Mouse (Mus musculus): ENCODE data around the gene Chrnd. TPM values are rescaled to one million over a fixed set of nuclear protein-coding genes. Genes with fewer than 3 reads are reported as not detected.

Chrnd gene
- total RNA-seq, 2 experiments from 2014 or later = 2.1 to 3.5 TPM

DNA sequence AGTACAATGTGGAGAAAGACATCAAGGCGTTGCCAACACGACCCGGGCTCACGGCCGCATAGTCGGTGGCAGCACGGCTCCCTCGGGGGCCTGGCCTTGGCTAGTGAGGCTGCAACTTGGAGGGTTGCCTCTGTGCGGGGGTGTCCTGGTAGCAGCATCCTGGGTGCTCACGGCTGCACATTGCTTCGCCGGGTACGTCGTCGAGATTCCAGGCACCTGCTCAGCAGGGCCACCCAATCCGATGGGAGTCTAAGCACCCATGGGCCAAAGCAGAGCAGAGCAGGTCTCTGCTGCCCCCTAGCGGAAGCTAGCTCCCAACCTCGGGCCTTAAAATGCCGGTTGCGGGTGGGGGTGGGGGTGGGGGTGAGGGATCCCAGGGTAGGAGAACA, 5.7 kb upstream of the Chrnd start:
- peak; percentile 45 for DNase-seq

DNA sequence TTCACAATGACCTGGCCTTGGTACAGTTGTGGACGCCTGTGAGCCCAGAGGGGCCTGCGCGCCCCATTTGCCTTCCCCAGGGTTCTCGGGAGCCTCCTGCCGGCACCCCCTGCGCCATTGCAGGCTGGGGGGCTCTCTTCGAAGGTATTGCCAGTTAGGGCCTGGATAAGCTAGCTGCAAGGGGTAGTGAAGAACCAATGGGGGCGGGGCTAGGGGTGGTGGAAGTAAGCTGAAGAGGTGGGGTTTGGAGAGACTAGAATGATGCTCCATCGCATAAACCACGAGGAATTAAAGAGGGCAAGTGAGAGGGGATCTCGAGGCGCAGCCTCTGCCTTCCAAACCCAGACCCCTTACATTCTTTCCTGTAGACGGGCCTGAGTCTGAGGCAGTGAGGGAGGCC, 4.9 kb upstream of the Chrnd start:
- DNase-seq = no peak

DNA sequence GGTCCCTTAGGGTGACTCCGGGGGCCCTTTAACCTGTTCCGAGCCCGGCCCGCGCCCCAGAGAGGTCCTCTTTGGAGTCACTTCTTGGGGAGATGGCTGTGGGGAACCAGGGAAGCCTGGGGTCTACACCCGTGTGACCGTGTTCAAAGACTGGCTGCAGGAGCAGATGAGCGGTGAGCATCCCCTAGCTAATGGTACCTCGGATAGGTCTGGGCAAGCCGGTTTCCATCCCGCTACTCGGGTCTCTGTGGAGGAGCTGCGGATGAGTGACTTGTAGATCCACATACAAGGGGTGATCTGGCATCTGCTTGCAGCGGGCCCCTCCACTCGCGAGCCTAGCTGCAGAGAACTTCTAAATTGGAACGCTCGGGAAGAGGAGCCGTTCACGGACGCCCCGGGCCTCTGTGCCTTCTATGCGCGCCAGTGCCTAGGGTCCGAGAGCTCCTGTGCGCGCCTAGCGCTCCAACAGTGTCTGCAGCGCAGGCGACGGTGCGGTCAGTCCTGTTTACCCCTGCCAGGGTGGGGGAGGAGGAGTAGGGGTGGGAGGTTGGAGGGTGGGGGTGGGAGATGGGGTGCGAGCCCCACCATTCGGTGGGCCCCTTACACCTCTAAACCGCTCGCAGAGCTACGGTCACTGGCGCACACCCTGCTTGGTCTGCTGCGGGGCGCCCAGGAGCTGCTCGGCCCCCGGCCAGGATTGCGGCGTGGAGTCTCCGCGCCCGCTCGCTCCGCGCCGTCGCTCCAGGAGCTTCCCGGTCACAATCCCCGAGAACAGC, 4.0 kb upstream of the Chrnd start:
- no peak for DNase-seq

DNA sequence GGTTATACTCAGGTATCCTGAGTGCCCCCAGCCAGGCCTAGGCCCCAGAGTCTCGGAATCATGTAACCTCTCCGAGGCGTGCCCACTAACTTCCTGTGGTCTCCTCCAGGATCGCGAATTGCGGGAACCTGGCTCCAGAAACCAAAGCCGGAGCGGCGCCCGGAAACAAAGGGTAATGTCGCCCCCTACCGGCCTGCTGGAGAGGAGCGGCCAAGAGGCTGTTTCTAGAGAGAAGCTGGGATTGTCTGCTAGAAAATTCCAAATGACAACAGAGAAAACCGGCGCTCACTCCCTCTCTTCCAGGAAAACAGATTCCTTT, 3.4 kb upstream of the Chrnd start:
- DNase-seq = no peak

DNA sequence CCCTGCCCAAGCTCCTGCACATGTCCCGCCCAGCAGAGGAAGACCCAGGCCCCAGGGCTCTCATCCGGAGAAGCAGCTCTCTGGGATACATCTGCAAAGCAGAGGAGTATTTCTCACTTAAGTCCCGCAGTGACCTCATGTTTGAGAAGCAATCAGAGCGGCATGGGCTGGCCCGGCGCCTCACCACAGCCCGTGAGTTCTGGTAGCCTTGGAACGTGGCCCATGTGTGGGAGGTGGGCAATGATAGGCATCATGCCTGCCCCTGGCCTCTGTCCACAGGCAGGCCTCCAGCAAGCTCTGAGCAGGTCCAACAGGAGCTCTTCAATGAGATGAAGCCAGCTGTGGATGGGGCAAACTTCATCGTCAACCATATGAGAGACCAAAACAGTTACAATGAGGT, 6.9 kb downstream of the Chrnd start:
- DNase-seq = no peak

DNA sequence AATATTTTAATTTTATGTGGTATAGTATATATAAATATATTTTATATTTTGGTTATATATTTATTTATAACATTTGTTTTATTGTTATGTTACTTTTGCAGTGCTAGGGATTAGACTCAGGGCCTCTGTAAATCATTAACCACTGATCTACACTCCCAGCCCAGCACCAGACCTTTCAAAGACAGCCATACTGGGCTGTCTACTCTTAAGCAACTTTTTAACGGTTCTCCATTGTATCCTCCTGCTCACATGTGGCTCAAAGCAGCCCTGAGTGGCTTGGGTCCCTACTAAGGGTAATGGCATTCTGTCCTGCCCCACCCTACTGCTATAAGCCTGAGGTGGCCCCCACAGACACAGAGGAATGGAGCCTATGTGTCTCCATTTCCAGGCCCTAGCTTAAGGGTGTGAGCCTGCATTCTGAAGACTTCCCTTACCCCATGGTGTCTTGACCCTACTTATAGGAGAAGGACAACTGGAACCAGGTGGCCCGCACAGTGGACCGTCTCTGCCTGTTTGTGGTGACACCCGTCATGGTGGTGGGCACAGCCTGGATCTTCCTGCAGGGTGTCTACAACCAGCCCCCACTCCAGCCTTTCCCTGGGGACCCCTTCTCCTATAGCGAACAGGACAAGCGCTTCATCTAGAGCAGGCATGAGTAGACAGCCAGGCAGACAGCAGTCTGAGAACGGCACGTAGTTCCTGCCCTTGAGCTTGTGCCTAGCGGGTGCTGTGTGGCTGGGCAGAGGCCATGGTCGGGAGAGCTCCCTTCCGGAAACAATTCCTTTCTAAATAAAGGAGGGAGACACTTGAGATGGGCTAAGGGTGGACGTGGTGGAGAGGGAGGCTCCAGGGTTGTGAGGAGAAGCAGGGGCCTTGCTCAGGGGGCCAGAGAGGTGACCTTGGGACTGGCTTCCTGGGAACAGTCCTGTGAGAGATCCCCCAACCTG, 8.0 kb downstream of the Chrnd start:
- DNase-seq = no peak

DNA sequence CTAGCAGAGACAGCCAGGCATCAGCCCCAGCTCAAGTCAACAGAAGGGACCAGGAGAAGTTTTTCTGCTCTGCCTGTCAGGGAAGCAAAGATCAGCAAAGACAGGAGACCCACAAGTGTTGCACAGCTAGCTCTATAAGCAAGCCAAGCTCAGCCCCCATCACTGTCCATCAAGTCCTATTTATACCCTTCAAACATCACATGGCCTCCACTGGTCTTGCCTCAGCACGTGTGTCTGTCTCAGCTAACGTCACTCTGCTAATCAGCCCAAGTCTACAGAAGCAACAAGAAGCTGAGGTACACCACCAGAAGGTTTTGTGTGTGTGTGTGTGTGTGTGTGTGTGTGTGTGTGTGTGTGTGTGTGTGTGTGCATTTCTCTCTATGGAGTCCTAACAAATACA, 10.4 kb downstream of the Chrnd start:
- DNase-seq = no peak

DNA sequence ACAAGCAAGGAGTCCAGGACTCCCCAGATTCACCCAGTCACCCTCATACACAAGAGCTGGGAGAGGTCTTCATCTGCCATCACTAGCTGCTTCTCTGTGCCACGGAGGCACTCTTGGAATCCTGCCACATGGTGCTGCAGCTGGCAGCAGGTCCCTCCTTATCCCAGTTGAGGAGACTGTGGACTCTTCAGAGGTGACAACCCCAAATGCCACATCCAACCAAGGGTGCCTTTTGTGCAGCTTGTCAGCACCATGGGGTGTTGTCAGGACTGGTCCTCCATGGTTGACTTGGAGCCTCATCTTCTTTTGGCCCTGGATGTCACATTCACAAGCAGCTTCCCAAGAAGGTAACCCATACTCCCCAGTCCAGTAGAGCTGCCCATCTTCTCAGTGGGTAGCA, 11.4 kb downstream of the Chrnd start:
- DNase-seq = no peak

DNA sequence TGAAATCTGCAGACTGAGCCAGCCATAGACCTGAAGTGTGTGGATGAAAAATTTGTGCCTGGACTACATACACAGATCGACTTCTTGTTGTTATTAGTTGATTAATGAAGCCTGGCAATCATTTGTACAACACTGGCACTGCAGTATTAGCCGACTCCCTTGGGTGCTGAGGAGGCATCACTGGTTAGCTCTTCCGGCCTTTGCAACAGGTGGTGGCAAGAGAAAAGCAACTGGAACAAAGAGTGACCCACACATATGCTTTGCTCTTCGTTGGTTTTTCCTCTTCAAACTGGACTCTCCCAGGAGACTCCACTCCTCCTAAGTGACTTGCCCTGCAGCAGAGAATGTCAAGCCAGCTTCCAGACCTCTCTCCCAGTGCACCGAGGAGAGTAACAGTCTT, 13.4 kb downstream of the Chrnd start:
- DNase-seq = no peak

DNA sequence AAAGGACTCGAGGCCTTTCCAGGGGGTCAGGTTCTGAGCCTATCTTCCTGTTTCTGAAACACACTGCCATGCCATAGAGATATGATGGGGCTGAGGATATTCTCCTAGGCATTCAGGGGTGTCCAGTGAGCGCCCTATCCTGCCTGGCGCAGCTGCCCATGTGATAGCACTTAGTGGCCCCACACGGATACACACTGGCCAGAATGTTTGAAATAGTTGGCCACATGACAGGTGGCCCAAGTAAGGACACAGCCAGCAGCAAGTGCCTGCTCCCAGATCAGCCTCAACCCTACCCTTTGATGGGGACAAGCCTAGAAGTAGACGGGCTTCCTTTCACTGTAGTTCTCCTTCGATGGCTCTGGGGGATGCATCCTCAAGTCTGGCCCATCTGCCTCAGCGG, 14.1 kb downstream of the Chrnd start, which contains the start of gene Chrng:
Gene Chrng, plus strand, starts transcription at position 193 of the 400 bp plus-strand sequence.
- no peak for DNase-seq

DNA sequence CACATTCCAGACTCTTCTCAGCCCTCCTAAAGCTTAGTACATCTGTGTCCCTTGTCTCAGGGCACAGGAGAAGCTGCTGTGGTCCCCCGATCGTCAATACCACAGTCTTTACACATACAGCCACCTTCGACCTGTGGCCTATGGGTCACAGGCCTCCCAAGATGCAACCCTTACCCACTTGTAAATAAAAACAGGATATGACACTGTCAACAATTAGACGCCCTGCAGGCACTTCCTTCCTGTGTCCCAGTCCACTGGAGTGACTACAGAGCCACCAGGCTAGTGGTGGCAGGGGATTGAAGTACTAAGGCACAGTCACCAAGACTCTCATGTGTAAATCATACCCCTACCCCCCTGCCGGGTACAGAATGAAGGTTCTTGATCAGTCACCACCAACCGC, 14.6 kb downstream of the Chrnd start:
- DNase-seq = no peak

DNA sequence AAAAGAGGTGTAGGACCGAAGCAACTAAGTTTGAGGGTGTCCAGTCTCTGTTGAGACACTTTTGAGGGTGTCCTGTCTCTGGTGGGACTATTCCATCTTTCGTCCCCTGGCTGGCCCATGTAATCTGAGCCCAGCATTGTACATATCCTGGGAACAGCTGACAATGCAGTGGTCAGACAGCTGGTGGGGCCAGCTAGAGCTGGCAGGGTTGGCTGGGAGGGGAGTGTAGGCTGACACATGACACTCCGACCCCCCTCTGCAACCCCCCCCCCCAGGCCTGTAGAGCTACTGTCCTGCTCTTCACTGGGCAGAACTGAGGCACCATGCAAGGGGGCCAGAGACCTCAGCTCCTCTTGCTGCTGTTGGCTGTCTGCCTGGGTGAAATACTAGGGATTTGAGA, 15.1 kb downstream of the Chrnd start:
- no peak for DNase-seq

DNA sequence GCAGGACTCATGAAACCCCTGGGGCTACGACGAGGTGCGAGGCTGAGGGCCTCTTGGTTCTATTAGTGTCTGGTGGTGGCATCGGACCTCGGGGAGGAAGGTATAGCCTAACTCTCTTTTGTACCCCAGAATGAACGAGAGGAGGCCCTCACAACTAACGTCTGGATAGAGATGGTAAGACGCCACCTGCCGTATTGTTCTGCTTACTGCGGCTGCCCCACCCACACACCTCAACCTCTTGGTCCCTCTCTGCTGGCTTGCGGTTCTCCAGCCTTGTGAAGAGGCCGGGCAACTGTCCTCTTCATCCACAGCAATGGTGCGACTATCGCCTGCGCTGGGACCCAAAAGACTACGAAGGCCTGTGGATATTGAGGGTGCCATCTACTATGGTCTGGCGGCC, 15.9 kb downstream of the Chrnd start:
- DNase-seq = no peak

DNA sequence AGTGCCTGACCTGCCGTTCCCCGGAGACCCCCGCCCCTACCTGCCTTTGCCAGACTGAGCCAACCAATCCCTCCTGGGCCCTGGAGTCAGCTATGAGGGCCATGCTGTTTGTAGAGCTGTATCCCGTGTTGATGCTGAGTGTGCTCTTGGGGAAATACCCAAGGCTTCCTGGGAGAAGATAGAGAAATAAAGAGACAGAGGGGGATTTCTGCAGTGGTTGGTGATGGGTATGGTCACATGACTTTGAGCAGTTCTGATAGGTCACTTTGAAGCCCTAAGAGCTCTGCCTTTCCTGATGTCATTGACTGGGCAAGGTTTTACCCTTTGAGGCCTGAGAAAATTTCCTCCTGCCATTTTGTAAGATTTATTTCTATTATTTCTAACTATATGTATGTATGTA, 21.0 kb downstream of the Chrnd start:
- DNase-seq = no peak

DNA sequence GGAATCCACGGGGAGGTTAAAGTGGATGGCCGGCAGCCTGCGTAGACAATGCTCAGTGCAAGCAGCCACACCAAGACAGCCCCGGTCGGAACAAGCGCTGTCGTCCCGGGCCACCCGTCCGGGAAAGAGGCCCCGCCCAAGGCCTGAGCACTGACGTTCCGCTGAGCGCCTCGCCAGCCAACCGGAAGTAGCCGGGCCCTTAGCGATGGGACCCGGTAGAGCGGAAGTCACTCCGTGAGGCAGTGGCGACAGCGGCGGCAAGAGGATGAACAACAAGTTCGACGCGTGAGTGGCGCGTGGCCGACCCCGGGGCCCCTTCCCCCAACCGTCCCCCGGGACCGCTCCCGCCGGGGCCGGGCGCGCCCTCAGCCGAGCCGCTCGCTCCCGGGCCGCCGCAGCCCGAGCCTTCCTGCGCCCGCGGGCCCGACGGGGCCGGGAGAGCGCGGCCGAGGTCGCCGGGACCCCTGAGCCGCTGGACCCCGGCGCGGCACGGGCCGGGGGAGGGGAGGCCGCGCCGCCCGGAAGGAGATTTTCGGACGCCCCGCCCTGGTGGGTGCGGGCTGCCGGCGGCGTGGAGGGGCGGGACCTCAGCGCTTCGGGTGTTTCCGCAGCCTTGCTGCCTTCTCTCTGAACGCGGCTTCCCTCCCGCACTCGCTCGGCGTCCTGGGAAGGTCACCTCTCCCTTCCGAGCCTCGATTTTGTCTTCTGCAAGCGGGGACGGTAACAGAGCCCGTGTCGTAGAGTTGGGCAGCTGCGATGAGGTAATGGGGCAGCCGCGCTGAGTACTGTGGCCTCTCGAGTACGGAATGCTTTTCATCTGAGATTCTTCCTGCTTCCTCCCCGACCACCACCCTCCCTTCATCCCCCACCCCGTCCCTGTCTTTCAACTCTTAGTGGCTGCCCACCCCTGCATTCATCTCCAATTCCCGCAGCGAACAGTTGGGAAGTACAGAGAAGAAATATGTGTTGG, 23.6 kb downstream of the Chrnd start, which contains the start of gene Eif4e2:
Gene Eif4e2, plus strand, starts transcription at position 180 of the 970 bp plus-strand sequence.
- peak; percentile 95 for DNase-seq

DNA sequence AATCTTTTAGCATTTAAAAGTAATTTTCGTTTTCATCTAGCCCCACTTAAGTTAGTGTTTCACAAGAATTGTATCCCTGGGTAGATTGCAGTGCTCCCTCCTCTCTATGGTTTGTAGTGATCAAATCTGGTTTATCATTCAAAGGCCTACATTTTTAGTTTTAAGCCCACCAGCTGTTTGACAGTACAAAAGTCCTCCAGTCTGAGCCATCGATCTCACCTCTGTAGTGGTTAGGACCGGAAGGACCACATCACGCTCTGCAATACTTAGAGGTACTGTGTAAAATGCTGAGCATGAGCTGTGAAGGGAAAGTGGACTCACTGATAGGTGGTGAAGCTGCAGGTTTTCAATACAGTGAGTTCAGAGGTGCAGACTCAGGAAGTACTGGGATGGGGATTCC, 24.3 kb downstream of the Chrnd start:
- no peak for DNase-seq

DNA sequence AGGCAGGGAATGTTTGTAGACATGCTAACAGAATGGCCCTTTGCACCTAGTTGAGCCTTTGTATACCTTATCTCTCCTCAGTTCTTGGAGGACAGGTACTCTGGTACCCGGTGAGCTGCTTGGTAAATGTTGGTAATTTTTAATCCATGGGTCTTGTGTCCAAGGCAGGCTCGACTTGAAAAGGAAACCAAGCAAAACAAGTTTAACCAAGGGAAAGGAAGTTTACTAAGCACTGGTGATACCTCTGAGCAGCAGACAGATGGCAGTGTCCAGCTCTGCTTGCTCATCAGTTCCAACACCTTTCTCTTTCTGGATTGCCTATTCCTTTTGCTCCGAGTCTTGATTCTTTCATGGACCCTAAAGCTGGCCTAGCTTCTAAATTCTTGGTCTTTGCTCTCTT, 27.5 kb downstream of the Chrnd start:
- no peak for DNase-seq

DNA sequence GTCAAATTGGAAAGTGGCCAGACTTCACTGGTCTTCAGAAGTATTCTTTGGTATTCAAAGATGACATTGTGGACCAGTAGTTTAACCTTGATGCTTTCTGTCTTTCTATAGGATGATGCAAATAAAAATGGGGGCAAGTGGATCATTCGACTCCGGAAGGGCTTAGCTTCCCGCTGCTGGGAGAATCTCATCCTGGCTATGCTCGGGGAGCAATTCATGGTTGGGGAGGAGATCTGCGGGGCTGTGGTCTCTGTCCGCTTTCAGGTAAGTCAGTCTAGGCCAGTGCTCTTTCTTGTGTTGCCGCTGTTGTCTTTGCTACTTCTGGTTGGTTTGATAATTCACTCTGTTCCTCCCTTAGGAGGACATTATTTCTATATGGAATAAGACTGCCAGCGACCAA, 35.3 kb downstream of the Chrnd start:
- no peak for DNase-seq

DNA sequence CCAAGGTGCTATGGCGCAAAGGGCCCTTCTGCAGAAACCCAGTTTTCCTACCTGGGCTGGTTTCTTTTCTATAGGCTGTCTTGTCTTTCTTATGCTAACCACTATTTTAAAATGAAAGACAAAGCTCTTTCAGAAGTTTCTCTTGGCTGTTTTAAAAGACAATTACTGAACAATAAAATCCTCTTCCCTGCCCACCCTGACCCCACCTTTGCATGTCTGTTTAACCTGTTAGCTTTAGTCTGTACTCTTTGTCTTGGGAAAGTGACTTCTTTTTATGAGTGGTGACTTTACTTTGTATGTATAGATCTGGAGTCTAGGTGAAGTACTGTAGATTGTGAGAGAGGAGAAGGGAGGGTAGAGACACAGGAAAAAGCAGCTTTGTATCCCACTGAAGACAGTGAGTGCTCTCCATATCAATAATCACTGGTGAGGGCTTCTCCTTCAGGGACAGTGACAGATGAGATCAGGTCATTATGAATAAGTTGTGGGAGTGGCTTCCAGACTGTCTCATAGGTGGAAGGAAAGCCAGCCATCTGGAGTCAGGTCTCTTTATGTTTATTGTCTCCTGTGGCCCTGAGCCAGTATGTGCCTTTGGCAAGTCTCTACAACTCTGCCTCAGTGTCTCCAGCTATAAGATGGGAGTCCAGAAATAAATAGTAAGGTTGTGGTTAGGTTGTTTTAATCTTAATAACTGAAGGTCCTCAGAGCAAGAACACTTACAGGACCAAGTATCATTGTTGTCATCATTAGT, 36.2 kb downstream of the Chrnd start:
- DNase-seq = no peak

DNA sequence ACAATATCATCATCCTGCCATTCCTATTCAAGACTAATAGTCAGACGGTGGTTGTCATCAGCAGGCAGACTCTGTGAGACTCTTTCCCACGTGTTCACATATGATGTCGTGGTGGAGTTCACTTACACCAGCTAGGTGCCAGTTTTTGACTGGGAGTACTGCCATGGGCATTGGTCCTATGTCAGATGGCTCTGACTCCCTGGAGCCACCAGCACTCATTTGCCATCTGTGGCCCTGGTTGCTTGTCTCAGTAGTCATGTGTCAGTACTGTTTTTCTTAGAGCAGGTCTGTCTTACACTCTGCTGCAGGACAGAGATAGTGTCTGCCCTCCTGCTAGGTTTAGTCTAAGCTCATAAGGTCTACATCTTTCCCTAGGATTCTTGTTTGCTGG, 36.7 kb downstream of the Chrnd start:
- peak; percentile 55 for DNase-seq

DNA sequence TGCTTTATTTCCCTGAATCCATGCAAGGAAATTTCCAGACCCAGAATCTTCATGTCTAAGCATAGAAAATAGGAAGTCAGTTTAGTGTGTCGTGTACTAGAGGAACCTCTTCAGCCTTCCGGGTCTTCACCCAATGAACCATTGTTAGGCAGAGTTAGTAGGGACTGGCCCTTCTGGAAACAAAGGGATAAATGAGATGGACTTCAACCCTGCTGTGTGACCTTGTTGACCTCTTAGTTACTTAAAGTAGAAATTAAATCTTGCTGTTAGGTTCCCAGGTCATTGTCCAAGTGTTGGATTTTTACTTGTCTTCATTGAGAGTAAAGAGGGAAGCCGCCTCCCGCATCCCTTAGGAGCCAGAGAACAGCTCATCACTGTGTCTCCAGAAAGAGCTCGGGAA, 40.2 kb downstream of the Chrnd start:
- no peak for DNase-seq

DNA sequence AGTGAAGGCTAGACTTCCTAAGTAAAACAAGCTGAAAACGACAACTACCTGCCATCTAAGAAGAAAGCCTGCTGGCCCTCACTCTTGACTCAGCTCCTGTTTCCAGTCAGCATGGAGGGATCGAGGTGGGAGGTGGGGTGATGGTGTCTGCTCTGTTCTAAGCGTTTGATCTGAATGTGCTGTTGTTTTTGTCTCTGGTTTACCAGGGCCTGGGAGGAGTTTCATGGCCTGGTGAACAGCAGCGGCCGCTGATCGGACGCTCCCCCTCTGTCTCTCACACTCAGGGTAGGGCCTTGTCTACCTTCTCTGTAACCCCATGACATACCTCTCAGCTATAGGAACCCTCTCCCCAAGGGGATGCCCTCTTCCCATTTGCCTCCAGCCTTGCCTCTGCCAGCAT, 41.8 kb downstream of the Chrnd start:
- no peak for DNase-seq
